Mouse (Mus musculus) lung, postnatal 0 days (tissue): ENCODE data around the gene Oxct2a. TPM values are rescaled to one million over a fixed set of nuclear protein-coding genes. Genes with fewer than 3 reads are reported as not detected.
"Not testable (repeated sequence)": the region's sequence is repeated elsewhere in the genome, so short reads cannot be mapped to it uniquely, and the experiment has no call there.

ENCODE experiments used
- ATAC-seq: fragments of 200-750 bp; cut with Nextera tagmentation; 2 replicates; pipeline ENCODE4 v1.8.0; 2017; ENCODE audit warnings: moderate library complexity
- DNase-seq: peaks from one replicate; pipeline ENCODE4 v3.0.0-alpha.2; 2016; ENCODE audit warnings: low spot score
- H3K27ac ChIP-seq: fragments of 300-500 bp; sonication (generic); 2 replicates; pipeline ENCODE4 v1.5.1; 2014; ENCODE audit warnings: antibody characterized with exemption, mild to moderate bottlenecking, low read length, mixed read lengths
- H3K27me3 ChIP-seq: fragments of 300-500 bp; sonication (generic); replicated peaks from 2 replicates; pipeline ENCODE4 v1.6.1; 2014; ENCODE audit warnings: low read length, mixed read lengths; ENCODE audit not compliant: insufficient read depth
- H3K36me3 ChIP-seq: fragments of 300-500 bp; sonication (generic); 2 replicates; pipeline ENCODE4 v1.6.1; 2014; ENCODE audit warnings: low read length, mixed read lengths; ENCODE audit not compliant: insufficient read depth
- H3K4me1 ChIP-seq: fragments of 300-500 bp; sonication (generic); 2 replicates; pipeline ENCODE4 v1.6.1; 2014; ENCODE audit warnings: antibody characterized with exemption, low read depth, low read length, mixed read lengths; ENCODE audit not compliant: insufficient read depth
- H3K4me2 ChIP-seq: fragments of 300-500 bp; sonication (generic); replicated peaks from 2 replicates; pipeline ENCODE4 v1.6.1; 2014; ENCODE audit warnings: low read depth, mild to moderate bottlenecking, low read length, moderate library complexity, mixed read lengths
- H3K4me3 ChIP-seq: fragments of 300-500 bp; sonication (generic); 2 replicates; pipeline ENCODE4 v1.5.1; 2014; ENCODE audit warnings: low read depth, low read length
- H3K9ac ChIP-seq: fragments of 300-500 bp; sonication (generic); replicated peaks from 2 replicates; pipeline ENCODE4 v1.6.1; 2014; ENCODE audit warnings: low read depth, mild to moderate bottlenecking
- H3K9me3 ChIP-seq: fragments of 300-500 bp; sonication (generic); 2 replicates; pipeline ENCODE4 v1.6.1; 2016; ENCODE audit warnings: low read length, mixed read lengths
- CTCF ChIP-seq: IDR thresholded peaks from 2 replicates; pipeline ENCODE4 v1.5.1; 2016; ENCODE audit warnings: antibody characterized with exemption, mild to moderate bottlenecking
- EP300 ChIP-seq: IDR thresholded peaks from 2 replicates; pipeline ENCODE4 v1.6.1; 2016; ENCODE audit warnings: antibody characterized with exemption, mild to moderate bottlenecking, control low read depth
- WGBS: fragments of 180-500 bp; shearing (Covaris S2); extraction: QIAGEN DNeasy Blood & Tissue Kit; methylation state at CpG from one replicate; pipeline ENCODE4 v1.1.7; 2014; 5-methylcytosine and 5-hydroxymethylcytosine counted together
- polyA plus RNA-seq: library from polyadenylated mRNA; unstranded; fragments of >200 nt; fragmentation: Nextera tagmentation; extraction: Ambion mirVana; gene quantifications from 2 replicates; pipeline ENCODE4 v1.2.1, GENCODE M21; 2015

The Oxct2a gene
- polyA plus RNA-seq, 1 experiment from 2014 or later, result not detected

DNA sequence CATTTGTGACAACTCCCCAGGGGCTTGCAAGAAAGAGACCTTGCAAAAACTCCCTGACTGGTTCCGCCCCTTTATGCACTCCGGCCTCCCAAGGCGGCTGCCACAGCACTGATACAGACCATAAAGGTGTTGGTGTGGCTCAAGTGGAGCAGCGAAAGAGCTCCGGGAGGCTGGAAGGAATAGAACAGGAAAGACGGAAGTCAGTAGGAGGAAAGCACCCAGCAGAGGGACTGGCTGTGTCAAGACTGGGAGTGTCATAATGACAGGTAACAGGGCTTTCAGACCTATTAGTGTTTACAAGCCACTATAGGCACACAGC is 20.0 kb upstream of the Oxct2a start:
- H3K27me3 ChIP-seq, result peaks cover 9% of the 10 kb centered on the region
- H3K9ac ChIP-seq, result no peak overlapping the region
- ATAC-seq, result peak; percentile 23
- no peaks in the 10 kb centered on the region for H3K9me3 ChIP-seq
- H3K4me2 ChIP-seq, result peak overlapping the region; percentile 87
- 4% methylated on average over 6 of the region's 6 CpGs for whole genome bisulfite sequencing
- DNase-seq, result peak; percentile 50
- H3K4me3 ChIP-seq, result peak overlapping the region; percentile 43
- no peak for TF ChIP-seq CTCF
- TF ChIP-seq EP300, result no peak
- H3K27ac ChIP-seq, result no peak overlapping the region
- H3K36me3 ChIP-seq, result peaks cover 5% of the 10 kb centered on the region; the same call in 1 of the 2 replicates
- peaks cover 5% of the 10 kb centered on the region; the same call in 1 of the 2 replicates for H3K4me1 ChIP-seq

DNA sequence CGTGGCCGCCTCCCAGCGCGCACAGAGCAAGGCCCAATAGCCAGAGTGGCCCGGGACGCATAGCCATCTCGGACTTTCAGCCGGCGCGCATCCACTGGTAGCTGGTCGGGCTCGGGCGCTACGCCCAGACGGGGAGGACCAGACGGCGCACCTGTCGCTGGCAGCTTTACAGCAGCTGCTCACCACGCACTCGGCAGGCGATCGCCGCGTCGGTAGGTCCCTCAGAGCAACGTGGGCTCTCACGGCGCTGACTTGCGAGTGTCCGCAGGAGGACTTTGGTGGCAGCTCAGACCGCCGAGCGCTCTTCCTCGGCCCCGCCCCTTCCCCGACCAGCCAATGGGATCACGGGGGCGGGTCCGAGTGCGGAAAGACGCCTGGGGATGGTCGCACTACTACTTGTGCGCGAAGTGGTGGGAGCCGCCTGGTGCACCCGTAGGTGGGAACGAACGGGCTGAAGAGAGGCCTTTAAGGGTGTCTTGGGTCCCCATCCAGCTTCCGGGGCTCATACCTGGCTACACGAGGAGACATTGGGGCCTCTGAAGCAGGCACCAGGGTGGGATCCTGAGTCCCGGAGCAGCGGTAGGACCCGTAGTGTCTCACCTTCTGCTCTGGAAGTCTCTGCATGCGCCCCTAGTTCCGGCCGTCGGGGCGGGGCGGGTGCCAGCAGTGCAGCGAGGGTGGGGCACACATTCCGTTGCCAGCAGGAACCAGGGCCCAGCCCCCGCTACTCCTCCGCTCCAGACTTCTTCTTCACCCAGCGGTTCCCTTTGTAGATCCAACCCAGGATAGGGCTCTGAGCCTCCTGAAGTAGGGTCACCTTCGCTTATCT is 19.4 kb upstream of the Oxct2a start, which contains the start of gene Bmp8a:
Bmp8a (minus strand) TSS at position 611 of the 829 bp plus-strand sequence.
- ATAC-seq (peak; percentile 85), DNase-seq (peak; percentile 84)
- no peak within 1 kb of the TSS for H3K9ac ChIP-seq
- peaks cover 5% of the 10 kb centered on the region; the same call in 1 of the 2 replicates for H3K4me1 ChIP-seq
- no peaks in the 10 kb centered on the region for H3K36me3 ChIP-seq
- peak within 1 kb of the TSS; percentile 87 for H3K4me2 ChIP-seq
- H3K27me3 ChIP-seq, result peaks cover 9% of the 10 kb centered on the region
- TF ChIP-seq CTCF (no peak), EP300 (no peak)
- WGBS, result under 1% methylated on average over 61 of the region's 65 CpGs
- no peaks in the 10 kb centered on the region for H3K9me3 ChIP-seq
- H3K27ac ChIP-seq, result 0 out of 2 replicates have a peak within 1 kb of the TSS, but pooled peaks have one; percentile 20
- H3K4me3 ChIP-seq, result peak within 1 kb of the TSS; percentile 43

DNA sequence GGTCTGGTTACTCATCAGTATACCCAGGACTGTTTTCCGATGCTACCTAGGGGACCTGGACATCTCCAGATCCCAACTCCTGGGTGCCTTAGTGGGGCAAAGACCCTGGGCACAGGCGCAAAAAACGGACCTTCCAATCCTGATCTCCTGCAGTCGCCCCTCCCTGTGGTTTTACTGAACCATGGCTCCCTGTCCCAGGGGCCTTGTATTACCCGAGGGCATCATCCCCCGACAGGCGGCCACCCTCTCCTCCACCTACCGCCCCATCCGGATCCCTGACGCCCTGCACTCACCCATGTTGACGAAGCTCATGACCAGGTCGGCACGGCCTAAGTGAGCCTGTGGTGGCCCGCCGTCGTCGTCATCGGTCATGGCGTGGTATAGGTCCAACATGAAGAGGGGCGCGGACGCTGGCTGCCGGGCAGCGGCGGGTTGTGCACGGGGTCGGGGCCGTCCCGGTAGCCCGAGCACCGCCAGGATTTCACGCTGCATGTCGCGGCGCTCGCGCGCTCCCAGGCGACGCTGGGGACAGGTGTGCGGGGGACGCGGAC is 18.7 kb upstream of the Oxct2a start:
- TF ChIP-seq EP300 (no peak), CTCF (no peak)
- 2% methylated on average over 42 of the region's 43 CpGs for WGBS
- no peak overlapping the region for H3K27ac ChIP-seq
- H3K27me3 ChIP-seq, result peaks cover 9% of the 10 kb centered on the region
- no peaks in the 10 kb centered on the region for H3K9me3 ChIP-seq
- peak; percentile 7 for DNase-seq
- H3K4me2 ChIP-seq, result peak overlapping the region; percentile 87
- peak overlapping the region; percentile 43 for H3K4me3 ChIP-seq
- H3K4me1 ChIP-seq, result peaks cover 5% of the 10 kb centered on the region; the same call in 1 of the 2 replicates
- no peaks in the 10 kb centered on the region for H3K36me3 ChIP-seq
- peak; percentile 4; the same call in 1 of the 2 replicates for ATAC-seq
- H3K9ac ChIP-seq, result no peak overlapping the region

DNA sequence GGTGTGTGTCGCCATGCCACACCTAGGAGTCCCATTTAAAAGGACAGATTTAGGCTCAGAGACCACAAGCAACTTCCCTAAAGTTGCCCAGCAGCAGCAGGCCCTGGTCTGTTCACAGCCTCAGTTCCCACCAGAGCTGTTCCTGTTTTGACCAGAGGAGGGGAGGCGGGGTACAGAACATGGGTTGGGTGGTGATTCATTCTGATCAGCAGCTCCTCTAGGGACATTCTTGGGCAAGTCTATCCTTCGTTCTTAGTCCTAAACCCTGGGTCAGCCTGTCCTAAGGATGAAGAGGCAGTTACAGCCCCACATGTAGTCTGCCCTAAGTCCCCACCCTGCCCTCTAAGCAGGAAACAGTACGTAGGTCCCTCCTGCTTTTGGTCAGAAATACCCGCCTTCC is 16.8 kb upstream of the Oxct2a start:
- ATAC-seq (no peak), DNase-seq (peak; percentile 4)
- no peak overlapping the region for H3K4me2 ChIP-seq
- no peaks in the 10 kb centered on the region for H3K9me3 ChIP-seq
- H3K9ac ChIP-seq, result no peak overlapping the region
- H3K27me3 ChIP-seq, result peaks cover 9% of the 10 kb centered on the region
- H3K4me3 ChIP-seq, result no peak overlapping the region
- TF ChIP-seq EP300 (no peak), CTCF (no peak)
- H3K36me3 ChIP-seq, result no peaks in the 10 kb centered on the region
- H3K27ac ChIP-seq, result no peak overlapping the region
- peaks cover 5% of the 10 kb centered on the region; the same call in 1 of the 2 replicates for H3K4me1 ChIP-seq
- WGBS, result 73% methylated on average over 5 of the region's 5 CpGs

DNA sequence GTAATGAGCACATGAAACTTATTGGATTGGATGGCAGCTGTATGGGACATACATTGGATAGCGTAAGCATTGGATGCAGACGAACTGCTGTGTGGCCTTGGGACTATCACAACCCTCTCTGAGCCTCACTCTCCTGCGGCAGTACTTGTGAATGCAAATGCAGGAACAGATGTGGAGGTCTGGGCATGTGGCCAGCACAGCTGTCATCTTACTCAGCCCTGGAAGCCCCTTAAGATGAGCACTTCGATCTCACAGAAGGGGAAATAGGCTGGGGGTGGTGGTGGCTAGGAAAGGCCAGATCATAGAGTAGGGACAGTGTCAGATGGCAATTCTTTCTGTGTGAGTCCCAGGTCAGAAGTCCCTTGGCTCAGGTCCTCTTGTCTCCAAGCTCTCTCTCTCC is 14.3 kb upstream of the Oxct2a start:
- H3K4me3 ChIP-seq, result no peak overlapping the region
- 53% methylated on average over 4 of the region's 4 CpGs for WGBS
- H3K36me3 ChIP-seq, result no peaks in the 10 kb centered on the region
- ATAC-seq (no peak), DNase-seq (no peak)
- no peak overlapping the region for H3K9ac ChIP-seq
- peaks cover 5% of the 10 kb centered on the region; the same call in 1 of the 2 replicates for H3K4me1 ChIP-seq
- no peak overlapping the region for H3K27ac ChIP-seq
- H3K27me3 ChIP-seq, result peaks cover 8% of the 10 kb centered on the region
- TF ChIP-seq EP300, result no peak
- TF ChIP-seq CTCF, result no peak
- H3K4me2 ChIP-seq, result no peak overlapping the region
- no peaks in the 10 kb centered on the region for H3K9me3 ChIP-seq

DNA sequence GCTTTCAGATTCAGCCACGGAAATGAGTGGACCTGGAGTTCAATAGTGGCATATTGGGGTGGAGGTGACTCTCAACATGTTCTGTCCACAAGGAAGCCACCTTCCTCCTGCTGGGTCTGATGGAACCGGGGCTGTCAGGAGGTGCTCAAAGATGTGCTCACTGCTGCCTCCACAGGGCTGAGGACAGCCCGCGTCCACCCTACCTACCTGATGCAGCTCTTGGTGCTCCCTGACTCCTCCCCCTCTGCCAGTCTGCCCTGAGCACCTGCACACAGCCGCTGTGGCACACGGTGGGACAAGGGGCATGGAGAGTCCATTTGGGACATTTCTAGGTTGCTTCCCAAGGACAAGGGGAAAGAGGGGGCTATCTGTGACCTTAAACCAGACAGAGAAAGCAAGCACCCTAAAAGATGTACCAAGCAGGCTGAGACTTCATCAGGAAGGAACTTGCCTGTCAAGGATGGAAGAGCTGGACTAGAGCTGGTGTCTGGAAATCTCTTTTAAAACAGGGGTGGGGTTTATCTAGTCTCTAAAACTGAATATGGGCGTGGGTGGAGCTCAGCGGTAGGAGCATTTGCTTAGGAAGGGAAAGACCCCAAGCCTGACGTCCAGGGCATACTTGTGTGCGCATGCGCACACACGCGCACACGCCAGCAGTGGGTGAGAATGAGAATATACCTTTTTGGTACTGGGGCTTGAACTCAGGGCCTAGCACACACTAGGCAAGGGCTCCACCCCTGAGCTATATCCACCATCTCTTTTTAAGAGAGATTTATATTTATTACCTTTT is 12.6 kb upstream of the Oxct2a start:
- Histone ChIP-seq H3K4me1 (no peaks in the 10 kb centered on the region), H3K9me3 (no peaks in the 10 kb centered on the region), H3K9ac (no peak overlapping the region), H3K36me3 (no peaks in the 10 kb centered on the region), H3K4me2 (no peak overlapping the region), H3K27me3 (no peaks in the 10 kb centered on the region), H3K27ac (no peak overlapping the region), H3K4me3 (no peak overlapping the region)
- ATAC-seq (no peak), DNase-seq (no peak)
- peak; percentile 5; the same call in 1 of the 2 replicates for TF ChIP-seq CTCF
- TF ChIP-seq EP300, result no peak
- 57% methylated on average over 14 of the region's 14 CpGs for WGBS

DNA sequence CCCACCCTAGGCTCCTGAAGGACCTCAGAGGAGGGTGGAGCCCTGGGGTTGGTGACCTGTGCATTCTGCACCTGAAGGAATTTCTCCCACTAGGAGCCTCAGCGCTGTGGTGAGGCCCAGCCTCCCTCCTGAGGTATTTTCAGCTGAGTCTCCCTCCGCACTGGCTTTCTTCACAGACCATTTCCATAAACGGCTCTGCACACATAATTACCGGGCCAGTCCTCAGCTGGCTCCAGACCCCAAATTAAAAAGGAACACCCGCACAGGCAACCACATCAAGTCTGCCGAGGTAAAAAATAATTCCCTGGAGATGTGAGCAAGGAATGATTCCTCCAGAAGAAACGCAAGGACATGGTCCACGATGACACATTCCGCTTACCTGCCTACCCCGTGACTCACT is 11.8 kb upstream of the Oxct2a start:
- H3K27me3 ChIP-seq, ATAC-seq: not testable (repeated sequence)

More for the DNA sequence above, 11.8 kb upstream of the Oxct2a start:
- DNase-seq, H3K4me2 ChIP-seq, H3K27ac ChIP-seq, H3K36me3 ChIP-seq, H3K4me3 ChIP-seq, H3K9me3 ChIP-seq, H3K4me1 ChIP-seq, H3K9ac ChIP-seq: not testable (repeated sequence)
- WGBS, result 71% methylated on average over 10 of the region's 10 CpGs
